Mouse (Mus musculus): Measurements from ENCODE around the gene Egfl7. TPM values are rescaled to one million over a fixed set of nuclear protein-coding genes. Genes with fewer than 3 reads are reported as not detected.

Gene Egfl7
- total RNA-seq, 4 experiments from 2014 or later, result 105 to 245 (median 172) TPM

DNA sequence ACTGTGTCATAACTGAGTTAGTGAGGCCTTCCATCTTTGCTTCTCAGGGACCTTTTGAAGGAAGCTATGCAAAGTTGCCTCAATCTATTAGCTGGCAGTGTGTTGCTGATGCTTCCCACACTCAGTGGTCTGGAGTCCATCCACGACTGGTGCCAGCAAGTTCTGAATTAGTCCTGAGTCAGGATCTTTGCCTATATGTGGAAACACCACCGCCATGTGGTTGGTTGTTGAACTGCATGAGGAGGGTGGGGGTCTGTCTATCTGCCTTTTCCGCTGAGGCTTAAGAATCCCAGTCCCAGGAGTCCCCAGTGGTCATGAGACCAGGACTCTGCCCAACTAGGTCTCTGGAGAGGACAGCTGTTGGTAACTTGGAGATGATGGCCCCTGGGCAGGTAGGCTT, 9.8 kb upstream of the Egfl7 start:
- no peak for DNase-seq

DNA sequence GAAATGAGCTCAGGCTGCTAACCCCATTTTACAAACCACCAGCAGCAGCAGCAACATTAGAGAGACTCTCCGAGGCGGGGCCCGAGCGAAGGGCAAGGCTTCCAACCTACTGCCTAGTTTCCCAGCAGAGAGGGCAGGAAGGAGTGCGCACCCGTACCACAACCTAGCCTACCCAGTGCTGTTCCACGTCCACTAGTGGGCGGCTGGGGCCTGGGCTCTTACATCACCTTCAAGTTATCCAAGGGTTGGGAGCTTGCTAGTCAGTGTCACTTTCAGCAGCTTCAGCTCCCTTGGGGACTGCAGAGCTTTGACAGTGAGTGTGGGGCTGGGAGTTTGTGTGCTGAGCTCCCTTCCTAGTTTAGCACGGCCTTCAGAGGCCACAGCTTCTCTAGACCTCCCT, 8.4 kb upstream of the Egfl7 start:
- DNase-seq, result no peak

DNA sequence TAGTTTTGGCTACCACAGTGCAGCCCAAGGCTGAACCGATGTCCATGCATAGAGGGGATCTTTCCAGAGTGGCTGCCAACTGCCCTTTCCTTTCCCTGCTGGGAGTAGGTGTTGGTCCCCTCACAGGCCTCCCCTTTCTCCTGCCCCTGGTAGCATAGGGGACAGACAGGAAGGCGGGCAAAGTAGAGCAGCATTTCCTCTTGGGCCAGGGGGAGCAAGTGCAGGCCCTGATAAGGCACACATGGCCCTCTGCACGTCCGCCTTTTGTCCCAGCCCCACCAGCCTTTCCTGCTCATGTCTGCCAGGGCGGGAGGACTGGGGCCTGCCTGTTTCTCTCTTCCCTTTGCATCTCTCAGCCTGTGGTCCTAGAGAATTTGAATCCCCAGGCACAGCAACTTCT, 8.0 kb upstream of the Egfl7 start:
- DNase-seq, result no peak

DNA sequence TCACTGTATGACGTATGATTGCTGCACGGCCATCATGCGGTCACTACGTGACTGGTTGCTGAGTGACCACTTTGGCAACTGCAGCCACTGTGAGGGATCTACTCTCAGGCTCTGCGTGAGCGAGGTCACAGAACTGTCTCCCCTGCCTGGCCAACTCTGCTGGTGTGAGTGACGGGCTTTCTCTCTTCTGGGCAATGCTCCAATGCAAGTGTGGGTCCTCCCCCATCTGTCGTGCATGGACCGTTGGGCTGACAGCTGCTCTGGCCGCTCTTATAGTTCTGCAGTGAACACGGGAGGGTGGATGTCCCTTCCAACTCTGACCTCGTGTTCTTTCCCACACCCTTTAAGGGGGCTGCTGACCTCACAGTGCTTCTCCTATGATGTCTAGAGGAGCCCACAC, 6.4 kb upstream of the Egfl7 start:
- no peak for DNase-seq

DNA sequence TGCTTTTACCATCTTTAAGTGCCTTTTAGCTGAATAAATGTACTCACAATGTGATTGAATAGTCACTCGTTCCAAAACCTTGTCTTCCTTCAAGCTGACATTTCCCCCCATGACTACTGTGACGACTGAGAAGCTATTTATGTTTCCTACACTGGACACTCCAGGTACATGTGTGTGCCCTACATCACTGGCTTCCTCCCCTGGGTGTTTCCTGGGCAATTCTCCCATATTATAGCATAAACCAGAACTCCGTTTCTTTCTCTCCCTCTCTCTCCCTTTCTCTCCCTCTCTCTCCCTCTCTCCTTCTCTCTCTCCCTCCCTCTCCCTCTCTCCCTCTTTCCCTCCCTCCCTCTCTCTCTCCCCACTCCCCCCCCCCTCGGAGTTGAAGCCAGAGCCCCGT, 6.0 kb upstream of the Egfl7 start:
- no peak for DNase-seq

DNA sequence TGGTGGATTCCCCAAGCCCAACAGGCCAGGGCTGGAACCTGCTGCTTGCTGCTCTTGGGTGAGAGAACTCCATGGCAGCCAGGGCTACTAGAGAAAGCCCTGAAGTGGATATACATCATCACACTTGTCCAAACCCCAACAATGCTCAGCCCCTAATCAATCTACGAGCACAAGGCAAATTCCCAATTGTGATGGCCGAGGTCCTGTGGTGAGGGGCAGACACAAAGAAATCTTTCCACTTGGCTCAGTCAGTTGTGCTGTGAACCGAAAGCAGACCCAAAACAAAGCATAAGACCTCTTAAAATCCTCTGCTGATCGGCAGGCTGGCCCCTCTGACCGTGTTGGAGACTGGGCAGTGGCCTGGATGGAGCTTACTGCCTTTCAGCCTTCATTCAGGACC, 5.0 kb upstream of the Egfl7 start:
- DNase-seq, result no peak

DNA sequence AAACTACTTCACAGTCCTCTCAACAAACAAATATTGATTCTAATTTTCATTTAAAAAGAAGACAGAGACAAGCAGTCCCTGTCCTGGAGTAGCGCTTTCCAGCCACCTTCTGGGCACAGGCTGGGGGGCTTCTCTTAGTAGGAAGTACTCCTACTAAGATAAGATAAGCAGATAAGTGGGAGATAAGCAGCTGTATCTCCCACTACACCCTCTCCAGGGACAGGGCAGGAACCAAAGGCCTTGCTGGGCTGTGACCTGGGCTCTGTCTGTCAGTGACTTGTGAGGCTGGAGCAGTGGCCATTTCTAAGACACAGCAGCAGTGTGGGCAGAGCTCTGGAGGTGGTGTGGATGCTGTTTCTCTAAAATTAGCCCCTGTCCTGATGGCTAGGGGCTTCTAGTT, 4.4 kb upstream of the Egfl7 start:
- DNase-seq, result no peak

DNA sequence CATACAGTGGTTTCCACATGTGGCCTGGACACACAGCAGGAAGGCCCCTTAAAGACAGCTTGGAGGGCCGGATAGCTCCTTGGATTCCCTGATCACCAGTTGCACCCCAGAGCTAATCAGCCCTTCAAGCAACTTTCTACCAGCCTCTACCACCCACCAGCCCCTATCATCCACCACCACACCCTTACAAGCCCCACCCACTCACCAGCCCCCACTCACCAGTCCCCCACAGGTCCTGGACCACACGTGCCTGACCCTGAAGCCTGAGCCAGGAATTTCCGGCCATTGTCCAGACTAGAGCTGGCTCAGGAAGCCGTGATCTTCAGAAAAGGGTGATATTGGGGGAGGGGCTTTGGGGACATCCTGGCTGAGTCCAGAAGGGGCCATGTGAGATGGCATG, 3.9 kb upstream of the Egfl7 start:
- DNase-seq, result peak; percentile 60

DNA sequence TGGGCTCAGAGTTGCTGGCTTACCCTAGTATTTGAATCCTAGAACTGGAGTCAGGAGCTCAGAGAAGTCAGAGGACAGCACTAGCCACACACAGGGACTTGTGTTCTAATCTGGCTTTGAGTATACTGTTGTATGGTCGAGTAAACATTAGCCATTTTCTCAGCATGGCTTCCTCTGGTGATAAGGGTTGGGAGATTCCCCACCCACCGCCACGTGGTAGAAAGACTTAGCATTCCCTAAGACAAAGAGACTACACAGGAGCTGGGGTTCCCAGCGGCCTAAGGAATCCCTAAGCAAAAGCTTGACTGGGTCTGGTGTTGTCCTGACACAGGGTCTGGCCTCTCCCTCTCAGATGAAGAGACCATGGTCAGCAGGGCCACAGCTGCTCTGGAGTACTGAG, 3.4 kb upstream of the Egfl7 start:
- no peak for DNase-seq

DNA sequence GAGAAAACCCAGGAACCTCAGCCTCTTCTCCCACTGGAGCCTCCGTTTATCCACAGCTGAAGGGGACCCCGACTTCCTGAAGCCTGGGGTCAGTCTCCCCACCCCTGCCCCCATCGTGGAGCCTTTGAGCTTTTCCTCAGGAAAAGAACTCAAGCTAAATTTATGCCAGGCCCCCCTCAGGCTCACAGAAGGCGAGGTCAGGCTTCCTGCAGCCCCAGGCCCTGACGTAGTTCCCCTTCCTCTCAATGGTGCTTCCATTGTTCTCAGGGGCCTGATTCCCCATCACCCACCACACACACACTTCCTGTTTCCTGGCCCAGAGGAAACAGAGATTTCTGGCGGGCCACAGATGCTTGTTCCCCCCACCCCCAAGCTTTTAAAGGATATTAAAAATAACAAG, 1.4 kb upstream of the Egfl7 start:
- peak; percentile 70 for DNase-seq

DNA sequence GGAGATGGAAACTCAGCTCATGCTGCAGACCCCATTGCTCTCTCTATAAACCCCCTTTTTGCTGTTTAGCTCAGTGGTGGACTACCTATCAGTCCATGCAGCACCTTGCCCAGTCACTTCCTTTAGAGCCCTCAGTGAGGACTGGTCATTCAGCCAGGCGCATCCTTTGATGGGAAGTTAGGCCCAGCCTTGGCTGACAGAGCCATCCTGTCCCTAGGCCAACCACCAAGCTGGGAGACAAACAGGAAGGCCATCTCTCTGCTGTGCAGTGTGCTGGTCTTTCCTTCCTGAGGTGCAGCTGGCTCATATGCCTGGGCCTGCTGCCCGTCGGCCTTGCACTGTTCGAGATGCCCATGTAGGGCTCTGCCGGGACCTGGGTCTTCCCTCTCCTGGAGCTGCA, 937 bp downstream of the Egfl7 start:
- no peak for DNase-seq

DNA sequence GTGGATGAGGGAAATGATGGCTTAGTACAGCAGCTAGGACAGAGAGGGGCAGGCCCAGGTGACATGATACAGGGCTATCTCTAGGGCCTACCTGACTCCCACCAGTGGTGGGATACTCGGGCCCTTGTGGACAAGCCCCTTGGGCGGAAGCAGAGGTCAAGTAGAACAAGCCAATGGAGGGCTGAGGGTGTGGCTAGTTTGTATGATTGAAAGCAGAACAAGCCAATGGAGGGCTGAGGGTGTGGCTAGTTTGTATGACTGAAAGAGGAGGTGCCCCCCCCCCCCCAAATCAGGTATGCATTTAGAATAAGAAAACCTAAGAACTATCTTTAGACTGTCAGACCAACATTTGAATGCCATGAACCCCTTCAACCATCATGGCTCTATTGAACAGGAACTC, 2.4 kb downstream of the Egfl7 start:
- no peak for DNase-seq

DNA sequence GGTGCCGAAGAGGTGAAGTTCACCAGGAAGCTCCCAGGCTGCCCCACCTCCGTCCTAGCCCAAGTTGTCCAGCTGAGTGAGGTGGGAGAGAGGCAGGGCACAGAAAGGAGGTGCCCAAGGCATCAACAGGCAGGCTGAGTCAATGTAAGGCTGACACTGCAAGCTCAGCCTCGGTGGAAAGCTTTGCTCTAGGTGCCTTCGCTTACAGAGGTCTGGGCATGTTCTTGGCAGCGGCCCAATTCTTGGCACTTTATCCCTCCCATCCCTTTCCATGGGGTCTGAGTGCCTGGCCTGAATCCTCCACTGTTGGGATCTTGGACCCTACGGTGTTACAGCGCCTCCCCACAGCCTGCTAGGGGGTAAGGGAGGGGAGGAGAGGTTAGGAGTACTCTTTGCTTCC, 2.9 kb downstream of the Egfl7 start:
- DNase-seq, result no peak

DNA sequence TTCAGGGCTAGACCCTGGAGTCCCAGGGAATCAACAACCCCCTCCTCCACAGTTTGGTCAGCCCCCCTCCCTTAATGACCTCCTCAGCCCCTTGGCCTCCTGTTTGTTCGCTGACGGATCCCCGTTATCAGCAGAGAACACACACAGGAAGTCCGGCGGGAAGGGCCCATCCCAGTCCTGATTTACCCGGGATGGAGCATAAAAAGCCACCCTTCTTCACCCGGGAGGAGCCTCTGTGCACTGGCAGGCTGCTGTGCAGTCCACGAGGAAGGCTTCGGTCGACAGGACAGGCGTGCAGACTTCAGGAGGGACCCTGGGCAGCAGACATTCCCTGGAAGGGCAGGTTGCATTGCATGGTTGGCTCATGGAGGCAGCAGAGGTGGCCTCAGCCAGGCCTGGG, 3.8 kb downstream of the Egfl7 start:
- peak; percentile 72 for DNase-seq

DNA sequence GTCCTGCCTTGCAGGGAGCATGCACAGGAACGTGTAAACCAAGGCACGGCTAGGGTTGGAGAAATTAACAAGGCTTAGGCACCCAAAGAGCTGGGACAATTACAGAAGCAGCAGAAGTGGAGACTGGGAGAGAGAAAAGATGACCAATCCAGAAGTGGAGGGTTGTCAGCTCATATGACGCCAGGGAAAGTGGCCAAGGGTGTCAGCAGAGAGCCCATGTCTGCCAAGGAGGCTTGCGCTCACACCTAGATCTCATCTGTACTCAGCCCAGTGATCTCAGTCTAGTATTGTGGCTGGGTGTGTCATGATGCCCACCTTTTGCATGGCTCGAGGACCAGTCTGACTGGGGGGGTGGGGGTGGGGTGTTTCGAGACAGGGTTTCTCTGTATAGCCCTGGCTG, 5.9 kb downstream of the Egfl7 start:
- no peak for DNase-seq

DNA sequence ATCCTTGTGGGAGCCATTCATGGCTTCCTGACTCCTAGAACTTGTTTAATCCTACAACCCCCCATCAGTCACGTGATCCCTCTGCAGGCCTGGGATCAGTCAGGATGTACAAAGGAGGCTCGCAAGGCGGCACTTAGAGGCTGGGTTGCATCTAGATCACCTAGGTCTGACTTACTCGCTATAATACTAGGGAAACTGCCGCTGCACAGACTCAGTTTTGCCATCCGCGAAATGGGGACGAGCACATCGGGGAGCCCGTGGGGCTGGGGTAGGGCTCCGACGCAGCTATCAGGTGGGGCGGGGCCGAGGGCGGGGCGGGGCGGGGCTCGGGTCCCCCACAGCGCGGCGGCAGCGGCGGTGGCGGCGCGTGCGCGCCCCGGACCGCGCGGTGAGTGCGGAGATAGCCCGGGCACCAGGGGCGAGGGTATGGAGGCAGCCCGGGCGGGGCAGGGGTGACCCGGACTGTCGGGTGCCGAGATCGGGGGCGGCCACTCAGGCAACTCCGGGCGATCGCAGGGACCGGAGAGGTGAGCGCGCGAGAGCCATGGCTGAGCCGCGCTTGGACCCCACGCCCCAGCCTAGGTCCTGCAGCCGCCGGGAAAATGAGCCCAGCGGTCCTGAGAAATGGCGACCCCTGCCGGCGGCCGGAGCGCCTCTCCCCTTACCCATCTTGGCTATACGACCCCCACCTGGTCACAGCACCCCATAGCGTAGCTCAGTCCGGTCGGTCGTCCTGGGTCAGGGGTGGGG, 6.7 kb downstream of the Egfl7 start, which contains the start of gene Gm20532:
TSS of gene Gm20532 (plus strand) at position 346 of the 750 bp plus-strand sequence.
- no peak for DNase-seq

DNA sequence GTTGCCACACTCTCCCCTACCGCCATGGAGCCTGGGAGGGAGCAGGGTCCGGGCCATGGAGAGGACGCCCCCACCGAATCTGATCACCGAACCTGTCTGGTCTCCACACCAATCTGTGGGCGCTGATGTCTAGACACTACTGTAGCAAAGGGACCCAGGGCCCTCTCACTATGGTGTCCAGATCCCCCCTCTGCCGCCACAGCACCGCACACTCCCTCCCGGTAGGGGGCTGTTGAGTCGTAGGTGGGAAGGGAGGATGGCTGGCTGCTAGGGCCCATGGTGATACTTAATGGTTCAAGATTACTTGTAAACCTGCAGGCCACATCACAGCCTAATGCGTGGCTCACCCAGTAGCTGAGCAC, 7.2 kb downstream of the Egfl7 start:
- no peak for DNase-seq

DNA sequence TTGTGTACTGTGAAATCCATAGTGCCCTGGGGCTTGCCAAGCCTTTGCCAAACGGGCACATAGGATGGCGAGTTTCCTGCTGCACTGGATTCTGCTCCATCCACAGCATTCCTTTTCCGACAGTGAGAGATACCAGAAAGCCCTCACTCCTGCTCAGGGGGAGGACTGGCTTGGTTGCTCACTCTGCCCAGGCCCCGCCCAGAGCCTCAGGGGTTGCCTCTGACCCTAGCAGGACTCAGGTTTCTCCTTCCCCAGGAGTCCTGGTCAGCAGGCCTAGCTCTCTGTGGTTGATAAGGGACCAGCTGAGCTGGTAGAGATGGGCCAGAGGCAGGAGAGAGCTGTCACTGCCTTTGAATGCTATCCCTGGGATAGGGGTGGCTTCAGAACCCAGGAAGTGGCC, 8.8 kb downstream of the Egfl7 start:
- no peak for DNase-seq

DNA sequence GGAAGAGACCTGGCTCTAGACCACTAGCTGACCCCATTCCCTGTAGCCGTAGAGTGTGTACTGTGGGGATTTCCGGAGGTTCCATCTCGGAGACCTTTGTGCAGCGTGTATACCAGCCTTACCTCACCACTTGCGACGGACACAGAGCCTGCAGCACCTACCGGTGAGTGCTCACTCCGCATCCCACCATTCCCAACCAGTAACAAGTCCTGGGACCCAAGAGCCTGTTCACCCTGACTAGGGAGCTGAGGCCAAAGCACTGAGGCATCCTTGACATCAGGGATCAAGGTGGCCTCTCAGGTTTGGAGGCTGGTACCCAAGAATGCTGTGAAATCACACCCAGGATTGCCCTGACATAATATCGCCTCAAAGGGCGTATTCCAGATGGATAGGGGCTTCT, 9.5 kb downstream of the Egfl7 start:
- no peak for DNase-seq

DNA sequence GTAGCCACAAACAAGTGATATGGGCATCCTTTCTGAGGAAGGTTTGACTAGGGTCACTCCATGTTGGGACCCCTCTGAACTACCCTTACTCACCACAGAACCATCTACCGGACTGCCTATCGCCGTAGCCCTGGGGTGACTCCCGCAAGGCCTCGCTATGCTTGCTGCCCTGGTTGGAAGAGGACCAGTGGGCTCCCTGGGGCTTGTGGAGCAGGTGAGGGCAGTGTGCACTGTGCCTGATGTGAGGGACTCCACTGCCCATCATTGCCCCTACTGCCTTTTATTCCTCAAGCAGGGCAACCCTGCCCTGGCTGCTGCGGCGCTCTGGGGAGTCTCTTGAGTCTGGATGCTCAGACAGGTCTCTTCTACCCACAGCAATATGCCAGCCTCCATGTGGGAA, 10.5 kb downstream of the Egfl7 start:
- no peak for DNase-seq

DNA sequence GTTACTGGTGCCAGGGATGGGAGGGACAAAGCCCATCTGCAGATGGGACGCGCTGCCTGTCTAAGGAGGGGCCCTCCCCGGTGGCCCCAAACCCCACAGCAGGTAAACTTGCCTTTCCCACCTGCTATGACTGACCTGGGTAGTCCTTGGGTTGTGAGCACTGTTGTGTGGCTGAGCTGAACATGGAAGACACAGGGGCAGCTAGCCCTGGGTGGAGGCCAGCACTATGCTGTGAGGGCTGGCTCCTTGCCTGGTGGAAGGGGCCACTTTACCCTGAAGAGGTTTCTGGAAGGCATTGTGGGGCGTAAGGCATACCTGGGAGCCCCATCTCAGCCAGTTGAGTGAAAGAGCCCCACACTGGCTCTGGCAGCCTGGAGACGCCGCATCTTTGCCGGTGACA, 11.1 kb downstream of the Egfl7 start:
- DNase-seq, result no peak

DNA sequence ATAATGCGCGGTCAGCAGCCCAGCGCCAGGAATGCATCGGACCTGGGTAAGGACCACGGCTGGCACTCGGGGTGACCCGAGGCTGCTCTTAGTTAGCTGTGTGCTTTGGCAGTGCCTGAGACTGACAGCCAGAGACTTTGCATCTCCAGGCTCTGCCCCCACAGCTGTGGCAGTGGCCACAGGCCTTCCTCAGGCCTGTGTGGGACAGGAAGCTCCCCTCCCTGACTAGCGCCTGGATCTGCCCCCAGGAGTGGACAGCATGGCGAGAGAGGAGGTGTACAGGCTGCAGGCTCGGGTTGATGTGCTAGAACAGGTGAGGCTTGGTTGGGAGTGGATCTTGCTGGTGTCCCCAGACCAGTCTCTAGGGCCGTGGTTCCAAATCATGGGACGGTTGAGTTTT, 11.6 kb downstream of the Egfl7 start:
- no peak for DNase-seq

DNA sequence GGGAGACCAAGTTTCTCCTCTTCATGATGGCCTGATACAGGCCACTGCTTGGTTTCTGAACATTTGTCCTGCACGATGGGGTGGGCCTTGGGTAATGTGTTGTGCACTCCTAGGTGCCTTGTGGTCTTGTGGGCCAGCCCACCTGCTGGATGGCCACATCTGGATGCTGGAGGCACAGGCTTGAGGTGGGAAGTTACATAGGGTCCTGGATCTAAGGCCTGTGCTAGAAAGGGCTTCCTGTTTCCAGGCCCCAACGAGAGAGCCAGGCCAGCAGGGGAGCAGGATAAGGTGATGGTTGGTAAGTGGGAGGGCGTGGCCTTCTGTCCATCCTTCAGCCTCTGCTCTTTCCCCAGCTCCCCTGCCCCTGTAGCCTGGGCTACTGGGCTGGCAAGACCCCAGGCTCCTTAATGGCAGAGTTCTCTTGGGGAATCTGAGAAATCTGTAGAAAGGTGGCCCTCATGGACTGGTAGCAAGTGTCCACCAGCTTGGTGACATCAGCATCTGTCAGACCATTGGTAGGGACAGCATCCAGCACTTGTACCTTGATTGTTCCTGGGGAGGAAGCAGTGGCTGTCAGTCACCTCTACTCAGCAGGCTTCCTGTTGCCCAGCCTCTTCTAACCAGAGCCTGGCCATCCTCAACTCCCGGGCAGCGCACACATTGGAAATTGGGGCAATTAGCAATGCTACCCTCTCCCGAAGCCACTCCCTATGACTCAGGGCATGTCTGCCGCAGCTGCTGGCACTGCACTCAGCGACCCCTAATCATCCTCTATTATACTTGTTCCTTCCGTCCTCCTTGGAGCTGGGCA, 13.6 kb downstream of the Egfl7 start:
- DNase-seq, result no peak

DNA sequence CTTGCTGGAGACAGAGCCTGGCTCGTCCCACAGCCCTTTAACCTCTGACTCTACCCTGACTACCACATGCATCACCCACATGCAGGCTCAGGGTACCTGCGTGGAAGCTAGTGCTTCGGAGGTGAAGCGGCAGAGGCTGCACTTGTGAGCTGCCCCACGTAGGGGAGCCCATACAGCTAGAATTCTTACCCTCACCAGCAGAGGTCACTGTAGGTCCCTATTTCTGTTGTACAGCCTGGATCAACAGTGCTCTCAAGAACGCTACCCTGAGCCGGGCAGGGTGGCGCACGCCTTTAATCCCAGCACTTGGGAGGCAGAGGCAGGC, 14.2 kb downstream of the Egfl7 start:
- DNase-seq, result peak; percentile 44

Measured in adrenal gland, adult 8-10 months (tissue).